Mouse (Mus musculus): Measurements from ENCODE around the gene Abca2. TPM values are rescaled to one million over a fixed set of nuclear protein-coding genes. Genes with fewer than 3 reads are reported as not detected.
A peak's percentile ranks its signal among the peaks of the same experiment; 100 is the strongest.
"Not testable (repeated sequence)": the region's sequence is repeated elsewhere in the genome, so short reads cannot be mapped to it uniquely, and the experiment has no call there.

The Abca2 gene
- 100 to 1,000 TPM; 176 to 185 (median 183) TPM for total RNA-seq (2022)

DNA sequence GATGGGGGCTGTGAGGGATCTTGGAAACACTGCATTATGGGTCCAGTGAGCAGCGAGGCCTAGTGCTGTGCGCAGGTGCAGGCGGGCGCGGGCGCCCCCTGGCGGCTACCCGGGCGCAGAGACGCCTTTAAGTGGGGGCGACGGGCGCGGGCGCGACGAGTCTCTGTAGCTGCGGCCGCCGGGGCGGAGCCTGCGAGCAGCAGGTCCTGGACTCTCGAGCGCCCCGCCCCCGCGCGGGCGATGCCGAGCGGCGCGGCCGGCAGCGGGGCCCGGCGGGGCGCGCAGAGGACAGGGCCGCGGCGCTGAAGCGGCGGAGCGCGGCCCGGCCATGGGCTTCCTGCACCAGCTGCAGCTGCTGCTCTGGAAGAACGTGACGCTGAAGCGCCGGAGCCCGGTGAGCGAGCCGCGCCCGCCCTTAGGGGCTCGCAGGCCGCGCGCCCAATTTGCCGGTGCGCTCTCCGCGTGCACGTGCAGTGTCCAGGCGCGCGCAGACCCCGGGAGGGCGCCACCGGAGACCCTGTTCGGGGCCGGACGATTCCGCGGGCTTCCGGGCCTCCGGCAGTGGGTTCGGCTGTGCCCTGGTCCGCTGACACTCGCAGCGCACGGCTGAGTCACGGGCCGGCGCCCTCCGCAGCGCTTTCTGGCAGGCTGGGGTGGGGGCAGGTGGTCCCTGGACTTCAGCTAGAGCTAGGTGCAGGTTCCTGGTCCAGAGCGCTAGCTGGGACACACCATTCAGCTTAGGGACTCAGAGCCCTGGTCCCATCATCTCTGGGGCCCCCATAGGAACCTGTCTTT is at the start of gene Abca2:
Gene Abca2, plus strand, starts transcription at position 262 of the 795 bp plus-strand sequence.
- peak; percentile 88 to 97 for DNase-seq (ENCODE audit: low spot score in 2 of 2)

GRCm38 (mm10) chr2:25384492-25384891 is 44.0 kb upstream of the Abca2 start:
- no peak for DNase-seq (ENCODE audit: low spot score in 2 of 2)

DNA sequence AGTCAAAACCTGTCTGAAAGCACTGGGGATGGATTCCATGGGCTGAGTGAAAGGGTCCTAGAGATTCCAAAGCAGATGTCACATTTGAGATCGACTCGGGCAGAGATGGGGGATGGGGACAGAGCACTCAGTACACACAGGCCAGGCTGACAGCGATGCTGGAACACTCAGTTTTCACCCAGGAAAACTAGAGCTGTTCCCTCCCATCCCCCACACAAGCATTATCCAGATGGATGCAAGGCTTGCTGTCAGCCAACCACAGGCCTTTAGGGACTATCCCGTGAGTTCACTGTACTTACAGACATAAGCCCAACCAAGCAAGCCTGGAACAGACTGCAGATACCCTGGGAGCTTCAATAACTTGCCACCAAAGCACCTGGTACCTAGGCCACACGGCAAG is 37.2 kb upstream of the Abca2 start:
- no peak for DNase-seq (ENCODE audit: low spot score in 2 of 2)

DNA sequence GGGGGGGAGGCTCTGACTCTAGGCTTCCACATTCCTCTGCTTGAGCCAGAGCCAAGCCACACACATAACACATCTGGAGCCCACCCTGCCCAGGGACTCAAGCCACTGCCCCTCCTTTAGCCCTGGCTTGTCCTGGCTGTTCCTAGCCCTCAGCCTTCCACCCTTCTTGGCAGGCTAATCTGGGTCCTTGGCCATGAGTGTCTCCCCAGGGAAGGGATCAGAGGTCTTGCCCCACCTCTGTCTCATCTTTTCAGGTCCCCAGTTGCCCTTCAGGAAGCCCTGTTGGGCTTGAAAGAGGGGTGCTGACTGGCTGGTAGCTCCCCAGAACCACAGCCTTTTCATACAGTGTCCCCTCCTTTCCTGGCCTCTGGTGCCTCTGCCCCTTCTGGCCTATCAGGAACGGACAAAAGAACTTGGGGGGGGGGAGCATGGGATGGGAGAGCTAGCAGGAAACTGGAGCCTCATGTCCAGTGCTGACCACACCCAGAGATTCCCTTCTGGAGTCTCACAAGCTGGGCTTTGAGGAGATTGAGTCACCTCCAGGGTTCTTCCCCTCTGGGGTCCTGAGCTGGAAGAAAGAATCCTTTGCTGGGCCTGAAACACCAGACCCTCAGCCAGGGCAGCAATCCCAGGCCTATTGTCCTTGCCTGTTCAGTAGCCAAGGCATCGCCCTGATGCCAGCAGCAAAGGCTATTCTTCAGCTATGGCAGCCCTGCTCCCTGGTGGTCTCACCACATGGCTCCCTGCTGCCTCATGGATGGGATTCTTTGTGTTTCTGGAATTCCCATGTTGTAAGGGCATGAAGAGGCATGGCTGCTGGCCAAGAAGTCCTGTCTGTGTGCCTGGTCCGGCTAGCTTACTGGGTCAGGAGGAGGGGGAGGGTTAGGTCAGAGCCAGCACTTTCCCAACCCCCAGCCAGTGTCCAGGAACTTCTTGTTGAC is 34.0 kb upstream of the Abca2 start:
- peak in 1 of 2 experiments; percentile 62 for DNase-seq (ENCODE audit: low spot score in 2 of 2)

DNA sequence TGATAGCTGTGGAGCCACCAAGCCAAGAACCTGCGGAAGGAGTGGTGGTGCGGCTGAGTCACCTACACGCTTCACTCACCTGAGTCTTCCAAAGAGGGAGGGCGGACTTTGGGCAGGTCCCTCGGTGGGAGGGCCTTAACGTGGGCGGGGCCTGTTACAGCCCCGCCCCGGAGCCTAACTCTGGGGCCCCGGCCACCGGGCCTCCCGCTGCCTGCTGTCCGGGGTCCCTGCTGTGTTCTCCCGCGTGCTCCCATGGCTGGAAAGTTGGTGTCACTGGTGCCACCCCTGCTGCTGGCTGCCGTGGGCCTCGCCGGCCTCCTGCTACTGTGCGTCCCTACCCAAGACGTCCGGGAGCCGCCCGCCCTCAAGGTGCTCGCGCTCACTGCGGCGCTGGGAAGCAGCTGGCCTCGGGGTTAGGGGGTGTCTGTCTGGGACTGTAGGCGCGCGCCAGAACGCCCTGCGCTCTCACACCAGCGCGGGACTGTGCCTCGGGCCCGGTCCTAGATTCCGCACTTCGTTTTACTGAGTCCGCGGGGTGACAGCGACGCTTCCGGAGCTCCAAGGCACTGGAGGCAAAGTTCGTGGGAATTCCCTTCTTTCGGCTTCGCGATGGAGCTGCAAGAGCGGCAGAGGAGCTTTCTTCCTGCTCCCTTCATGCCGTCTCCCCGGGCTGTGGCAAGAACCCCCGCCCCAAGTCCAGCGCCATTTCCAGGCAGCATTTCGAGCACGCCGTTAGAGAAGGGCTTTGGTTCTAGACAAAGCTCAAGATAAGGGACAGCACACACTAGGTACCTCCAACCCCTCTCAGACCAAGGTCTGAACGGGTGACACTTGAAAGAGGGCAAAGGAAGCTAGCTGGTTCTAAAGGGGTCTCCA is 32.5 kb upstream of the Abca2 start, which contains the start of gene Entpd2:
Gene Entpd2, plus strand, starts transcription at position 154 of the 876 bp plus-strand sequence.
- DNase-seq (ENCODE audit: low spot score in 2 of 2), result no peak

DNA sequence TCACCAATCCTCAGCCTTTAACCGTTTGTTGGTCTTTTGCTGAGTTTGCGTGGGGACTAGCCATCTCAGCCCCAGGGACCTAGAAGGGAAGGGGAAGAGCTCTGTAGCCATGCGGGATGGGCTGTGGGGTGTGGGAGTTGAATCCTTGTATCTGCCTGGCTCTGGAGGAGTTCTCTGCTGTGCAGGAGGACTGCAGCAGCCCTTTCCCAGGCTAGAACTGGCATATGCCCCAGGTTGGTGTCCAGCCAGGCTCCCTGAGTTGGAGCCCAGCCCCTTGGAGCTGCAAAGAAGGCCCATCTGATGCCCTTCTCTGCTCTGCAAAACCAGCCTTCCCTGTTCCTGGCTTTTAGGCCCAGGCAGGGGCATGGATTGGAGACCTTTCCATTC is 31.9 kb upstream of the Abca2 start:
- DNase-seq (ENCODE audit: low spot score in 2 of 2), result no peak

DNA sequence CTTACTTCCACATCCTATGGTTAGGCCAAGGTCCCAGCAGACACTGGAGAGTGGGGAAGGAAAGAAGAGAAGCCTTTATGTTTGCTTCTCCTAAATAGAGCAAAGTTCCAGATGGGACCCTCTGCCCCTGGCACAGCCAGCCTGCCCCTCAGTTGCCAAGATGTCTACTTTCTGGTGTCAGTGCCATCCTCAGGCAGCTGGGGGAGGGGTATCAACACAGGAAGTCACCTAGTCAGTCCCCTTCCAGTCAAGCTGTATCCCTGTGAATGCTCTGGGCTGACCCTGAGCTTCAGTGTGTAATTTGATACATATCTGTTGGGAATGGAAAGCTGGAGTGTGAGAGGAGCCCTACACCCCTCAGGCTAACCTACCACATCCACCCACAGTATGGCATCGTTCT is 31.5 kb upstream of the Abca2 start:
- DNase-seq (ENCODE audit: low spot score in 2 of 2), result no peak

DNA sequence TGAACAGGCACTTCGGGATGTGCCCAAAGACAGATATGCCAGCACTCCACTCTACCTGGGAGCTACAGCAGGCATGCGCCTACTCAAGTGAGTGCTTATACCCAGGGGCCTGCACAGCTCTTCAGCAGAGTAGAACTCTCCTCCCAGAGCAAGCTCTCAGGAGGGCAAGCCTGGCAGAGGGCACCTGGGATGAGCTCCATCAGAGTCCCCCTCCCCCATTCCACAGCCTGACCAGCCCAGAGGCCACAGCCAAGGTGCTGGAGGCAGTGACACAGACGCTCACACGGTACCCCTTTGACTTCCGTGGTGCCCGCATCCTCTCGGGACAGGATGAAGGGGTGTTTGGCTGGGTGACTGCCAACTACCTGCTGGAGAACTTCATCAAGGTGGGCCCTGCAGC is 30.4 kb upstream of the Abca2 start:
- no peak for DNase-seq (ENCODE audit: low spot score in 2 of 2)

DNA sequence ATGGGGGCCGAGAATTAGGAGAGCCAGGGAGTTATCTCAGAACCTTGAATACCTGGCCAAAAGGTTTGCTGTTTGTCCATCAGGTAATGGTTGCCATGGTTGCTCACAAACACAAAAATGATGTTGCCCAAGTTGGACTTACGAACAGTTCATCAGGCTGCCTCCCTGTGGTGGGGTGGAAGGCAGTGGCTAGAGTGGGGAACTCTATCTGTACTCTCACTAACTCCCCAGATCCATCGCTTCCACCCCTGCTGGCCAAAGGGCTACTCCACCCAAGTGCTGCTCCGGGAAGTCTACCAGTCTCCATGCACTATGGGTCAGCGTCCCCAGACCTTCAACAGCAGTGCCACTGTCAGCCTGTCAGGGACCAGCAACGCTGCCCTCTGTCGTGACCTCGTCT is 29.5 kb upstream of the Abca2 start, which contains the start of gene Npdc1:
Gene Npdc1, plus strand, starts transcription at position 301 of the 400 bp plus-strand sequence.
- no peak for DNase-seq (ENCODE audit: low spot score in 2 of 2)

GRCm38 (mm10) chr2:25400291-25400690 is 28.2 kb upstream of the Abca2 start:
- DNase-seq (ENCODE audit: low spot score in 2 of 2), result no peak

GRCm38 (mm10) chr2:25400764-25401163 is 27.7 kb upstream of the Abca2 start:
- no peak for DNase-seq (ENCODE audit: low spot score in 2 of 2)

- peak; percentile 67 to 69 for DNase-seq (ENCODE audit: low spot score in 2 of 2)
Measured at GRCm38 (mm10) chr2:25402377-25402971, 26.0 kb upstream of the Abca2 start.

- peak; percentile 86 to 92 for DNase-seq (ENCODE audit: low spot score in 2 of 2)
Measured at GRCm38 (mm10) chr2:25402972-25403601, 25.4 kb upstream of the Abca2 start.

DNA sequence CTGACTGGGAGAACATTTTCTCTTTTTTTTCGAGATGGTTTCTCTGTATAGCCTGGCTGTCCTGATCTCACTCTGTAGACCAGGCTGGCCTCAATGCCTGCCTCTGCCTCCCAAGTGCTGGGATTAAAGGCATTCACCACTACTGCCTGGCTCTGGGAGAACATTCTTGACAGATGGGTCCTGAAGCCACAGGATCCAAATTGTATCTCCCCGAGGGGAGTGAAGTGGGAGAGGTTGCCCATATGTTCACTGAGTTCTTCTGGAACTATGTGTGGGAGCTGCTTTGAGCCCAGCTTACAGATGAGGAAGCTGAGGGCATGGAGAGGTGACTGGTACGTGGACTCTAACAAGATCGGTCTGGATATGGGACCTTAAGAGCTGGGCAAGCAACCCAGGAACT is 24.5 kb upstream of the Abca2 start:
- no peak for DNase-seq (ENCODE audit: low spot score in 2 of 2)

- DNase-seq (ENCODE audit: low spot score in 2 of 2), result no peak
Measured at GRCm38 (mm10) chr2:25408908-25409307, 19.6 kb upstream of the Abca2 start.

GRCm38 (mm10) chr2:25413436-25413835 is 15.1 kb upstream of the Abca2 start:
- DNase-seq (ENCODE audit: low spot score in 2 of 2), result not testable (repeated sequence)

DNA sequence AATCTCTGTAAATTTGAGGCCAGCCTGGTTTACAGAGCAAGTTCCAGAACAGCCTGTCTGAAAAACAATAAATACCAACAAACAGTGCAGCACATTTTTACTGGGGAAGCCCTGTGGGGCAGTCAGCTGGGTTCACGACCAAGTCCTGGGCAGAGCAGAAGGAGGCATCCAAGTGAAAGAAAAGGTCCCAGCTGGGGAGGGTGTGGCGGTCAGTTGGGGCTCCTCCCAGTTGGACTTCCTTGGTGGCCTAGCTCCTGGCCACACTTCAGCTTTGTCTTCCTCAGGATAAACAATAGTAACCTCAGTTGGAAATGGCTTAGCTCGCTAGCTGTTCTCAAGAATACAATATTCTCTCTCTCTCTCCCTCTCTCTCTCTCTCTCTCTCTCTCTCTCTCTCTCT is 11.1 kb upstream of the Abca2 start:
- DNase-seq (ENCODE audit: low spot score in 2 of 2), result no peak

DNA sequence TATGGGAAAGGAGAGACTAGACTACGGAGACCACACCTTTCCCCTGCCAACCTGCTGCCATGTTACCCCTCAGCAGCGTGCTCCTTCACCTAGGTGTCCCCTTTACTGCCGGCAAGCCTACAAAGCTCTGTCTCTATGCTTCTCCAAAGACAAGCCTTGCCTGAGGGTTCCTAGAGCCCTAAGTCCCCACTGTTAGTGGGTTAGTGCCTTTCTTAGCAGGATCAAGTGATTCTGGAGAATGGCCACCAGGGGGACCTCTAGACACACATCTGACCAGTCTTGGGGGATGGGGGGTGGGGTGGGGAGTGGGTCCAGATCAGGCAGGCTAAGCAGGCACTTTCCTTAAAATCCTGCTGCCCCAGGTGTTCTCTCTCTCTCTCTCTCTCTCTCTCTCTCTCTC is 6.6 kb upstream of the Abca2 start:
- DNase-seq (ENCODE audit: low spot score in 2 of 2), result no peak

- no peak for DNase-seq (ENCODE audit: low spot score in 2 of 2)
Measured at GRCm38 (mm10) chr2:25422587-25423410, 5.7 kb upstream of the Abca2 start, which contains the start of gene Fut7. Fut7 (plus strand) TSS chr2:25423267.

Data from left cerebral cortex, adult 8-10 months (tissue).